8 mouse cellular contexts compared by ENCODE assay signal in genomic region chr4:127125834-127126463, GRCm38 (mm10). TPM values are rescaled to one million over a fixed set of nuclear protein-coding genes. Genes with fewer than 3 reads are reported as not detected.
DNase-seq lines count a peak whose midpoint lies in the region; ATAC-seq and TF ChIP-seq lines count a peak whose summit lies in the region.

No protein-coding gene starts in this region.

- TF ChIP-seq EP300 in lung, postnatal 0 days (IDR thresholded peaks at IDR 0.05), result no peak

- peak overlapping the region; percentile 66; the same call in 1 of the 2 replicates for H3K9ac ChIP-seq in lung, postnatal 0 days (replicated peaks; ENCODE audit: low read depth)

- peak; percentile 83 for ATAC-seq in frontal cortex, adult (ENCODE audit: low TSS enrichment)
- peak; percentile 99 for ATAC-seq in lung, postnatal 0 days

- peak; percentile 70 for DNase-seq in MN1 (ENCODE audit: low spot score)
- peak; percentile 76 for DNase-seq in cerebellum, adult 9-10 months
- DNase-seq in hindbrain, embryonic 10.5 days (ENCODE audit: low spot score), result peak; percentile 92
- peak; percentile 58 for DNase-seq in layer of hippocampus, adult 9-11 months
- peak; percentile 96 for DNase-seq in lung, postnatal 0 days (ENCODE audit: low spot score)
- DNase-seq in ovary, postnatal 36 days (ENCODE audit: low spot score), result peak; percentile 87
- DNase-seq in thymus, postnatal 25 days, result peak; percentile 87

- H3K4me2 ChIP-seq in lung, postnatal 0 days (replicated peaks; ENCODE audit: low read depth, low read length), result peak overlapping the region; percentile 86

- H3K27me3 ChIP-seq in hindbrain, embryonic 10.5 days (ENCODE audit: insufficient read depth, poor library complexity, severe bottlenecking), result no peaks in the 10 kb centered on the region
- H3K27me3 ChIP-seq in lung, postnatal 0 days (replicated peaks; ENCODE audit: insufficient read depth, low read length), result no peaks in the 10 kb centered on the region

- 2% methylated on average over 35 of the region's 35 CpGs for WGBS in hindbrain, embryonic 10.5 days
- 1% methylated on average over 32 of the region's 35 CpGs for WGBS in lung, postnatal 0 days

- peak overlapping the region; percentile 88 for H3K27ac ChIP-seq in hindbrain, embryonic 10.5 days
- peak overlapping the region; percentile 57 for H3K27ac ChIP-seq in lung, postnatal 0 days (ENCODE audit: low read length)

- no peak; the same call in 1 of the 2 replicates for TF ChIP-seq CTCF in lung, postnatal 0 days (IDR thresholded peaks at IDR 0.05)

- H3K4me1 ChIP-seq in hindbrain, embryonic 10.5 days (replicated peaks), result peaks cover 22% of the 10 kb centered on the region
- no peaks in the 10 kb centered on the region for H3K4me1 ChIP-seq in lung, postnatal 0 days (ENCODE audit: insufficient read depth, low read depth, low read length)

- H3K4me3 ChIP-seq in hindbrain, embryonic 10.5 days, result peak overlapping the region; percentile 72
- peak overlapping the region; percentile 61 for H3K4me3 ChIP-seq in lung, postnatal 0 days (ENCODE audit: low read depth, low read length)

- H3K36me3 ChIP-seq in hindbrain, embryonic 10.5 days, result peaks cover 13% of the 10 kb centered on the region
- 0 out of 2 replicates have a peak, but pooled peaks cover 4% of the 10 kb centered on the region for H3K36me3 ChIP-seq in lung, postnatal 0 days (ENCODE audit: insufficient read depth, low read length)

- no peaks in the 10 kb centered on the region for H3K9me3 ChIP-seq in hindbrain, embryonic 10.5 days
- H3K9me3 ChIP-seq in lung, postnatal 0 days (ENCODE audit: low read length), result no peaks in the 10 kb centered on the region

RNA-seq across cellular contexts. Expression of gene Tmem35b, which starts 2.5 kb away (rescaled TPM):
- 17.0 and 17.1 TPM in 2 replicates for polyA plus RNA-seq in hindbrain, embryonic 10.5 days (2016; fragmentation: Nextera tagmentation; extraction: Ambion mirVana)
- polyA plus RNA-seq in lung, postnatal 0 days (2015; fragmentation: Nextera tagmentation; extraction: Ambion mirVana), result 19.7 and 27.7 TPM in 2 replicates

RNA-seq across cellular contexts. Expression of gene Dlgap3, which starts 43.1 kb away (rescaled TPM):
- polyA plus RNA-seq in hindbrain, embryonic 10.5 days (2016; fragmentation: Nextera tagmentation; extraction: Ambion mirVana), result 3.7 and 7.9 TPM in 2 replicates
- polyA plus RNA-seq in lung, postnatal 0 days (2015; fragmentation: Nextera tagmentation; extraction: Ambion mirVana), result 0.10 and 0.18 TPM in 2 replicates

RNA-seq across cellular contexts. Expression of gene Zmym6, which starts 48.8 kb away (rescaled TPM):
- polyA plus RNA-seq in hindbrain, embryonic 10.5 days (2016; fragmentation: Nextera tagmentation; extraction: Ambion mirVana), result 19.5 and 21.6 TPM in 2 replicates
- 5.8 and 9.2 TPM in 2 replicates for polyA plus RNA-seq in lung, postnatal 0 days (2015; fragmentation: Nextera tagmentation; extraction: Ambion mirVana)

Comparison
In these comparisons a context has a peak if more than half of its experiments do, and no peak if none do; other contexts are left out.
1. Peak in every context shown above with its lines: DNase-seq, ATAC-seq, H3K4me3 ChIP-seq and H3K27ac ChIP-seq.